Mouse (Mus musculus) CD4-positive, CD25-positive, alpha-beta regulatory T cell, adult 2 months (primary cell): ENCODE data around the gene Hist1h2bj.
A peak's percentile ranks its signal among the peaks of the same experiment; 100 is the strongest.
"Not testable (repeated sequence)": the region's sequence is repeated elsewhere in the genome, so short reads cannot be mapped to it uniquely, and the experiment has no call there.

Source experiments
- DNase-seq: peaks from one replicate; pipeline ENCODE4 v3.0.0-alpha.2; 2012; ENCODE audit warnings: low read depth, low spot score

The Hist1h2bj gene

DNA sequence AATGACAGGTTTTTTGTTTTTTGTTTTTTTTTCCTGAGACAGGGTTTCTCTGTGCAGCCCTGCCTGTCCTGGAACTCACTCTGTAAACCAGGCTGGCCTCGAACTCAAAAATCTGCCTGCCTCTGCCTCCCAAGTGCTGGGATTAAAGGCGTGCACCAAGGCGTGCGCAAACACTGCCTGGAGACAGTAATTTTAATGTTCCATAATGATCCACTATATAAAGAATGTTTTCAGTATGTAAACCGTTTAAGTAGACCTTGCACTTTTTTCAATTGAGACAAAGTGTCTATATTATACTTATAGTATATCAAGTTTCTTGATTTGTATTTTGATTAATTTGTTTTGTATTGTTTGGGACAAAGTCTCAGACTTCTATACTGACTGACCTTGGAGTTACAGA is 3.6 kb upstream of the Hist1h2bj start:
- no peak for DNase-seq

DNA sequence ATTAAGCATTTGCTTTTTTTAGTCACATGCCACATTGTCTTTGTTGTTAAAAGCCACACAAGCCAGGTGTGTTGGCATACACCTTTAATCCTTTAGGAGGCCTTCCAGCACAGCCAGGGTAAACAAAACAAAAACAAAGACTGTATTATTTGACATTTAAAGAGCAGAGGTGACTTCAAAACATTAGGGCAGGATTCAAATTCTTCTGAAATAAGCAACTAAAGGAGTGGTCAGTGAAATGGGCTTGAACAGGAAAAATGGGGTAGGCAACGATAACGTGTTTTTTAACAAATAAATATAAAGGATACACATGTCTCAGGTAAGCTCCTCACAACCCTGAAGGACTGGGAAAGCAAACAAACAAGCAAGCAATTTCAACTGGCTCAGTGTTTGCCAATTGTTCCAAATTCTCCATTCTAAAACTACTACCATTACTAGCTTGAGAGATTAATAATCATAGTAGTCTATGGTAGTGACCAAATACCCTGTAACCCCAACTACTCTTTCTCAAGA is 3.0 kb upstream of the Hist1h2bj start:
- DNase-seq = no peak

DNA sequence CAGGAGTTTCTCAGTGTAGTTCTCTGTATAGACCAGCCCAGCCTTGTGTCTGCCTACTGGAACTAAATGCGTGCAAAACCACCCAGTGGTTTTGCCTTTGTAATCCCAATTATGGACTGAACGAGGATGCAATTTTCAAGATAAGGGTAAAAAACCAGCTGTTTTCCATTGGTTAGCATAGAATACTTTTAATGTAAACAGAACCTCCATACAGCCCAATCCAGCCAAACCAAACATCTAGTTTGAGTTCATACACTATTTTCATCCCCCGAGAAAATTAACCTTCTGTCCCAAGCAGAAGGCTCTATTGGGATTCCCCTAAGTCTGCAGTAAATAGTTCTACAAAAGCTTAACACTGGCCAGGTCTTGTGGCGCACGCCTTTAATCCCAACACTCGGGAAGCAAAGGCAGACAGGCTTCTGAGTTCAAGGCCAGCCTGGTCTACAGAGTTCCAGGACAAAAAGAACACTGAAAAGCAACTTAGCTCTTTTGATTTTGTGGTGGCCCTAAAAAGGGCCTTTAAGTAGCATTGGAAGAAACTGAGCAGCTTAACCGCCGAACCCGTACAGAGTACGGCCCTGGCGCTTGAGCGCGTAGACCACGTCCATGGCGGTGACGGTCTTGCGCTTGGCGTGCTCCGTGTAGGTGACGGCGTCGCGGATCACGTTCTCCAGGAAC is 2.4 kb upstream of the Hist1h2bj start:
- peak; percentile 53 for DNase-seq

DNA sequence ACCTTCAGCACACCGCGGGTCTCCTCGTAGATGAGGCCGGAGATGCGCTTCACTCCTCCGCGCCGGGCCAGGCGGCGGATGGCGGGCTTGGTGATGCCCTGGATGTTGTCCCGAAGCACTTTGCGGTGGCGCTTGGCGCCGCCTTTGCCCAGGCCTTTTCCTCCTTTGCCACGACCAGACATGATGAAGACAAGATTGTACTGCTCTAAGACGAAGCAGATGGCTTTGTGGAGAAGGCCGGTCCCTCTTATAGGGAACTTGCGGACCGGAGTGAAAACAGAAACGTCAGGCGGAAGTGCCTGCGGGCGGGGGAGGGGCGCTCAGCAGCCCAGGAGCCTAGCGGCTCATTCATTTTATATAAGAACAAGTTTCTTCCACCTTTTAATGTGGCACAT is 1.9 kb upstream of the Hist1h2bj start, which contains the start of gene Hist1h4i:
Hist1h4i (minus strand) TSS at position 221 of the 395 bp plus-strand sequence.
- DNase-seq = peak; percentile 94

DNA sequence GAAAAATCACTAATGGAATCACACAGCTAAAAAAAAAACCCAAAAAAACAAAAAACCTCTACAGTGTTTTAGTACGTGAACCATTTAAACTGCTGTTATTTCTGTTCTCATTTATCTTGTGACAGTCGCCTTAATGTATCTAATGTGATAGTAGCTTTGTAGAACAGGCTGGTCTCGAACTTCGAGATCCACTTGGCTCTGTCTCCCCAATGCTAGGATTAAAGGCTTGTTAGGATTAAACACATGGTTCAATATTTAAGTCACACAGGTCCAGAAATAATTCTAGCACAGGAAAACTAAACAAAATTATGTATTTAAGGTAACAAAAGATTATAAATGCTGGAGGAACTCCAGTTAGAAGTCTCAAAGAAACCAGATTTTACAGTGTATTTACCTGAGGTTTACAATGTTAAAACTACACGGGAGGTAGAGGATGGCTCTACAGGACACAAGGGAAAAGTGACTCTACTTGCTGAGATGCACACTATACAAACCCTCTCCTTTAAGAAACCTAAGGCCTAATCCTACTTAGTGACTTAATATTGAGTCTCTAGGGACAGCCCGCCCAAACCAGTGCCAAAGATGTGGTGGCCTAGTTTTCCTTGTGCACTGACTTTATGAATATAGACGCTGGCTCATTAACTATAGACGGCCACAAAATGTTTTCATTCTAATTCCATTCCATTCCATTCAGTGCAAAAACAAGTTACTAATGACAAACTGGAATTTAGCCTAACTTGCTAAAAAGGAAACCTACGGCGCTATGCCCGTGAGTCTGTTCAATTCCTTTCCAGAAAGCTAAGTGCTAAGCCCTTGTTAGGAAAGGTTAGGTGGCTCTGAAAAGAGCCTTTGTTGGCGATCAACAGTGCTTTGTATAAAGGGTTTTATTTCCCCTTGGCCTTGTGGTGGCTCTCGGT is 1.1 kb upstream of the Hist1h2bj start:
- DNase-seq = peak; percentile 29

DNA sequence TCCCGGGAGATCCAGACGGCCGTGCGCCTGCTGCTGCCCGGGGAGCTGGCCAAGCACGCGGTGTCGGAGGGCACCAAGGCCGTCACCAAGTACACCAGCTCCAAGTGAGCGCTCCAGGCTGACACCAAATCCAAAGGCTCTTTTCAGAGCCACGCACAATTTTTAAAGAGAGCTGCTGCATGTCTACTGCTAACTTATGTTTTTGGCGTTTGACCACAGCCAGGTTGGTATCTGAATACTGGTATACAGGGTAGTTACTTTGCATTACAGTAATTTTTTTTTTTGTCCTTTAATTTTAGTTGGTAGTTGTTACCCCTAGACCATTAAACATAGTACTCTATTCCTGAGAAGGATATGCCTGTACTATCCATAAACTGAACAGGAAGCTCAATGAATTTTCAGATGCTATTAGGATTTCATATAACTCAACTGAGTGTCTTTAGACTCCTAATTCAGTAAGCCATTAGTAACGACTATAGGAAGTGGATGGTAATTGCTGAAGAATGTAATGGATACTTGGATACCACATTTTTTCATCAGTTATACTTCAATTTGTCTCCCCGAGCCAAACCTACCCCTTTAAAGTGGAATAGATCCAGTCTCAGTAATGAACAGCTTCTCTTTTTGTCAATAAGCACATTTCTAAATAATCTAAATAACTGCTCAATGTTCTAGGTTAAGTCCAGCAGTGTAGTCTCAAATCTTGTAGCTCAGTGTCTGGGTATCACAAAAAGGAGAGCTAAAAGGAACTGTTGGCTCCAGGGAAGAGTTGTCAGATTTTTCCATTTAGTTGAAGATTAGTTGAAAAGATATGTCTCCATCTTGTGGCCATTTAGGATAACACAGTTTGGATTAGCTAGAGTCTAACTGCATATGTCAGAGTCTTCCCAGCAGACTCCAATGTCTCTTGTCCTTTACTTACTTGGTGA is 753 bp downstream of the Hist1h2bj start:
- peak; percentile 77 for DNase-seq

DNA sequence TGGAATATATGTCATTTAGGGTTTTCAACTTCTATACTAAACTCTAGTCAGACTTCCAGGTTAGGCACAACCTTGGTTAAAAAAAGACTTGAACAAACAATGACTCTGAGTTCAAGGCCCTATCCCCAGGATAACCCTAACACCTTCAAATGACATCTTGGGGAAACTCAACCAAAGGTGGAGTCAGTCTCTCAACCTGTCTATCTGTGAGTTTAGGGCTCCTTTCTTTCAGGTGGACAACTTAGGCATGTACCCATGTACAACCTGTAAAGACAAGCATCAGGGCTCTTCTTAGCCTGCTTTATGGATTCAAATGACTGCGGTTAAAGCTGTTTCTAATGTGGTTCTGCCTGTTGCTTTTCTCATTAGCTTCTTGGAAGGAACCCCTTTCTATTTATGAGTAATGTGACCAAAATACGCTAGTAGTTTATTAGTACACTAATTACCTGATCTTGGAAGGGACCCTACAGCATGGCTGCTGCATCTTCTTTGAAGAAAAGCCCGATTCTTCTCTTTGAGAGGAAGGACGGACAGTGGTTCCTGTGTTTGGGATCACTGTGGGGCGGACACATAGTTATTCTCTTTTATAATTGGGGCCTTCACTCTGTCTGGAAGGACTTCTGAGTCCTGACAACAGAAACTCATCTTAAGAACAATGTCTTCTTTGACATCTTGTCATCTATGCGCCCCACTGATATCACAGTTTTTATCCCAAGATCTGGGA is 1.6 kb downstream of the Hist1h2bj start:
- no peak for DNase-seq

DNA sequence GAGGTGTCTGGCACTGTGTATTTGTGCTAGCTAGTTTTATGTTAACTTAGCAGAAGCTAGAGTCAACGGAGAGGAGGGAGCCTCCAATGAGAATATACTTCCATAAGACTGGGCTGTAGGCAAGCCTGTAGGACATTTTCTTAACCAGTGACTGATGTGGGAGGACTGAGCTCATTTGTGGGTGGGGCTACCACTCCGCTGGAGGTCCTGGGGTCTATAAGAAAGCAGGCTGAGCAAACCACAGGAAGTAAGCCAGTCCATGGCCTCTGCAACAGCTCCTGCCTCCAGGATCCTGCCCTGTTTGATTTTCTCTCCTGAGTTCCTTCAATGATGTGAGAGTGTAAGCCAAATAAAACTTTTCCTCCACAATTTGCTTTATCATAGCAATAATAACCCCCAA is 2.3 kb downstream of the Hist1h2bj start:
- DNase-seq = no peak

DNA sequence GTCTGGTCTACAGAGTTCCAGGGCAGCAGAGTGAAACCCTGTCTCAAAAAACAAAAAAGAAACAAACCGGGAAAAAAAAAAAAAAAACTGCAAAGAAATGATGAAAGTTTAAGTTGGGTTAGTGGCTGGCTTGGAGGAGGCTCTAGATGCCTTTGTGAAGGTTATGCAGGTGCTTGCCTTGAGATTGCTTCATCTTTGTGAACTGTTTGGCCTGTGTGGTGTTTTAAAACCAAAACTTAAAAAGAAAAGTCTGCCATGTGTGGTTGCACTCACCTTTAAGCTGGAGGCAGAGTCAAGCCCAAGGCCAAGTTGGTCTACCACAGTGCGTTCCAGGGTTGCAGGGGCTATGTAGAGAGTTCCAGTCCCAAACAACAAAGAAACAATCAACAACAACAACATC is 6.0 kb downstream of the Hist1h2bj start:
- DNase-seq = no peak

DNA sequence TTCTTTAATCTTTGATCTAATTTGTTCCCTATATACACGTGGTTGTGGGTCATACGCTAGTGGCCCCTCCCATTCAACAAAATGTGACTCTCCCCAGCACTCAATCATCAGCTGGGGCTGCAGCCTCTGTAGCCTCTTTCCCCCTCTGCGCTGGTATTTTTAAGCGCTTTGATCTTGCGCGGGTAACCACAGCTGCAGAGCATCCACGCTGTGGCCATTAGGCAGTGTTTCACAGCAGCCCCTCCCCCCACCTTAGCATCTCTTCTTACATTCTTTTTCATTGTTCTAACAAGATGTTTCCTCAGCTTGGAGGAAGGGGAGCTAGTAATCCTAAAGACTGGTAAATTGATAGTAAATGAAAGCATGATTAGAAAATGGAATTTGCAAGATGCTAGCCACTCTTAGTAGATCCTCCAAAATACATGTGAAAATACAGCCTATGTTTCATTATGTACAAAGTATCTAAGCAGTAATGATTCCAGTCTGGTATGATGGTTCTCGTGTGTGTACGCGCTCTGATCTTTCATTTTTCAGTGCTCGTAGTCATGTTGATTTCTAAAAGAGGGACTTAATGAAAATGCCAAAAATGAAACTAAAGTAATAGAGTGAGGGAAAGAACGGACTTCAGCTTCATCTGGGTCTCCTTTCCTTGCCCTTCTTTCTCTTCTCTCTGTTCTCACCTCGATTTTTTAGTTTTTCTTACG is 6.9 kb downstream of the Hist1h2bj start:
- peak; percentile 75 for DNase-seq

DNA sequence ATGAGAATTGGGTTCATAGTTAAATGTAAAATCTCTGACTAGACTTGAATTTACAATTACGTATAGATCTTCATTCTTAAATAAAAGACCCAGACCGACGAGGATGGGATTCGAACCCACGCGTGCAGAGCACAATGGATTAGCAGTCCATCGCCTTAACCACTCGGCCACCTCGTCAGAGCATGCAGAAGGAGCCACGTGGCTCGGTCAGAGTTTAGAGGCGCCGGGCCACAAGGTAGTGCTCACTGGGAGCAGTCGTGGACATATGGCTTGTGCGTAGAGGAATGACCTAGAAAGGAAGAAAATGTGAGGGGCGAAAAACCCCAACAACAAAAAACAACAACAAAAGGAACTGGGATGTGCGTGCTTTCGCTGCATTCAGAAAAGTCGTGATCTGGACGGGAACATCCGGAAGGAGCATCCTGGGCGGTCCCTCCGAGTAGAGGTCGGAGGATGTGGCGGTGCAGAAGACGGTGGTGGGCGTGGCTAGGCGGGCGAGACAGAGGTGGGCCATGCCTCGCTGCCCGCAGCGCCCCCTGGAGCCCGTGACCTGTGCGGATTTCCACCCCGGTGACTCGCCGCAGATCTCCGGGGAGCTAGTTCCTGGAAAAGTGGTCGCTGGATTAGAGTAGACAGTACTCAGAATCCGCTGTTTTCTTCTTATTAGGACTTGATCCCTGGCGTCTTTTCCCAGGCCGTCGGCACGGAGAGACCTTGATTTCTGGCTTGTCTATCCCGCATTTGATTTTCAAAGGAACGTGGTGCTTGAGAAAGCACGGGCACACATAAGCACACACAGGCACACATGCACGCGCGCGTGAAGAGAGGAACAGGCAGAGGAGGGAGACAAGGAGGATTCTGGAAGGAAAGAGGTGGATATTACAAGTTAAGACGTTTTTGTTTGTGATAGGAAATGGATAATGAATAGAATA is 7.8 kb downstream of the Hist1h2bj start:
- peak; percentile 94 for DNase-seq

DNA sequence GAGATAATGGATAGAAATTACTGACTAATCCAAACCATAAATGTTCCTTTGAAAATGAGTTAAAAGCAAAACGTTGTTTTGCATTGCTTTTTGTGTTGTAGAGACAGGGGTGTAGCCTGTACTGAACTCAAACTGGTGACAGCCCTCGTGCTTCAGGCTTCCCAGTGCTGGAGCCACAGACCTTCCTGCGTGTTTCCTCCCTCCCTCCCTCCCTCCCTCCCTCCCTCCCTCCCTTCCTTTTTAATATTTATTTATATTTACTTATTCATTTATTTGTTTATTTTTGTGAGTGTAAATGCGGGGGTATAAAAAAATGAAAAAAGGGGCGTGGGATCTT is 8.5 kb downstream of the Hist1h2bj start:
- DNase-seq = no peak

DNA sequence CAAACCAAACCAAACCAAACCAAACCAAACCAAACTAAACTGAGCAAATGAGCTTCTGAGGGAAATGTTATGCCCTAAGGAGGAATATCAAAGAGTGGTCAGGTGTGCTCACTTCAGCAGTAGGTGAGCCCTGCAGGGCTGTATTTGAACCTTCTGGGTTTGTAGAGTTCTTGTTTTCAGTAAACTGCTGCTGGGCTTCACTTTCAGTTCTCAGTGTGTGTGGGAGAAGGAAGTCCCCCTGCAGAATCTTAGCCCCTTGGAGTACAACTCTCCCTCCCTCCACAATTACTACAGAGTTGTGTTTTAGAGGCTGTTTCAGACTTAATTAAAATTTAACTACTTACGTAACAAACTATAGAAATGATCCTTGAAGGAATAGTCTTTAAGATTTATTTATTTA is 10.7 kb downstream of the Hist1h2bj start:
- no peak for DNase-seq

DNA sequence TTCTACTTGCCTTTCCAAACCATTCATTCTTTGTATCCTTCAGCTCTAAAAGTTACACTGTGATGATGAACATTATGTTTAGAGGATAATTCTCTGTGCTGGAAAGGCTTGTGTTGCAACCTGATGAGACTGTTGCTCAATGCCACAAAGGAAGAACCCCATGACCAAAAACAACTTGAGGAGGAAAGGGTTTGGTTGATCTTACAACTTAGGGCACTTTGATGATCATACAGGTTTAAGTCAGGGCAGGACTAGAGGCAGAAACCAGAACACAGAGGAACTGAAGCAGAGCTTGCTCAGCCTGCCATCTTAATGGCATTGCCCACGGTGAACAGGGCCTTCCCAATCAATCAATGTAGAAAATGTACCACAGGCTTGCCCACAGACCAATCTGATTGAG is 18.4 kb downstream of the Hist1h2bj start:
- no peak for DNase-seq

DNA sequence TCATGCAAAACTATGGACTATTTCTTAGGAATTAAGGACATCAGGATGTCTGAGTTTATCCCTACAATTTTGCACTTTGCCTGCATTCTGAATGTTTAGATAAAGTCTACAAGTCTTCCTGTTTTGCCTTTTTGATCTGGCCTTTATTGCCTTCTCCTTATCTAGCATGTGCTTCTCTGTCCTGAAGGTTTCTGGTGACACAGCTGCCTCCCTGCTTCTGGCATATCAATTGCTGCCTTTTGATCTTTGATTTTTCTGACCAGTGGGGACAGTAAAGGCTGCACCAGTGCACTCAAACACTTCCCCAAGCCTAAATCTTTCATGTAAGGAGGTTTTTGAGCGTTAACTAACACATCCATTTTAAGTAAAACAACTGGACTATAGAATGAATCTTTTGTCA is 20.5 kb downstream of the Hist1h2bj start:
- DNase-seq = no peak

DNA sequence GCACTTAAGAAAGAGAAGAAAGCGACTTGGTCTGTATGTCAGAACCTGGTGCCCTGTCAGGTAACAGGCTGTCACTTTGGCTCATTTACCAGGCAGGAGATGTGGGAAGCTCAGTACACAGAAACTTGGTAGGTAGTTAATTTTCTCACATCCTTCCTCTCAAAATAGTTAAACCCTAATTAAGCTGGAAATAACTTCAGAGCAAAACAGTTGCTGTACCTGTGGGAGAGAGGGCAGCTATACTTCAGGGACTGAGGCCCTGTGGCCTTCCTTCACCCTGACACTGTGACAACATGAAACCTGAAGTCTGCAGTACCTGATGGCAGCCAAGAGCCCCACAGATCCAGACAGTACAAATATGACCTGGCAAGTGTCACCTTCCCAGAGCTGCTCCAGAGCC is 41.1 kb downstream of the Hist1h2bj start, which contains the start of gene Vmn1r188:
Vmn1r188 (plus strand) TSS at position 301 of the 400 bp plus-strand sequence.
- DNase-seq = not testable (repeated sequence)
